14 mouse cellular contexts compared by ENCODE assay signal in genomic region chr5:131767699-131768264, GRCm38 (mm10).
DNase-seq lines count a peak whose midpoint lies in the region; ATAC-seq and TF ChIP-seq lines count a peak whose summit lies in the region.
"Had no signal": no experiment of that assay in that cellular context is flagged by ENCODE, and none has a peak within 500 bp of the region (broad histone marks: within the 10 kb centered on the region; RNA-seq: fewer than 3 reads in every experiment).

No protein-coding gene starts in this region.

- no peak overlapping the region for H3K4me2 ChIP-seq in hindbrain, embryonic 11.5 days (replicated peaks; ENCODE audit: low read depth, low read length)
- H3K4me2 ChIP-seq in hindbrain, embryonic 16.5 days (ENCODE audit: low read length), result no peak overlapping the region
- H3K4me2 ChIP-seq: limb, embryonic 12.5 days had no signal

- TF ChIP-seq POLR2A in cortical plate, adult 2 months (IDR thresholded peaks at IDR 0.05; ENCODE audit: extremely low read depth, insufficient read depth, low read length), result no peak

- ATAC-seq in hindbrain, embryonic 11.5 days (ENCODE audit: low FRiP score), result no peak
- ATAC-seq in hindbrain, embryonic 16.5 days, result no peak
- ATAC-seq: inflammation-experienced regulatory T-cells, adult 6 months had no signal

- WGBS in hindbrain, embryonic 10.5 days, result 60% methylated on average over 12 of the region's 12 CpGs
- 63% methylated on average over 12 of the region's 12 CpGs for WGBS in hindbrain, embryonic 11.5 days
- 45% methylated on average over 12 of the region's 12 CpGs for WGBS in hindbrain, embryonic 16.5 days

- no peaks in the 10 kb centered on the region for H3K36me3 ChIP-seq in hindbrain, embryonic 10.5 days
- no peaks in the 10 kb centered on the region for H3K36me3 ChIP-seq in hindbrain, embryonic 11.5 days (ENCODE audit: control insufficient read depth, insufficient read depth, low read length)
- no peaks in the 10 kb centered on the region for H3K36me3 ChIP-seq in hindbrain, embryonic 16.5 days (ENCODE audit: control insufficient read depth, insufficient read depth, low read length)
- H3K36me3 ChIP-seq: limb, embryonic 12.5 days; midbrain, embryonic 10.5 days had no signal

- H3K4me1 ChIP-seq in hindbrain, embryonic 10.5 days (replicated peaks), result peaks cover 27% of the 10 kb centered on the region
- H3K4me1 ChIP-seq in hindbrain, embryonic 11.5 days (replicated peaks; ENCODE audit: control insufficient read depth, insufficient read depth, low read length), result 0 out of 2 replicates have a peak, but pooled peaks cover 2% of the 10 kb centered on the region
- H3K4me1 ChIP-seq in cortical plate, adult 2 months (ENCODE audit: control insufficient read depth, insufficient read depth, low read length), result peaks cover 4% of the 10 kb centered on the region; the same call in 1 of the 2 replicates
- H3K4me1 ChIP-seq in hindbrain, embryonic 16.5 days (ENCODE audit: control insufficient read depth, insufficient read depth, low read depth, low read length), result peaks cover 19% of the 10 kb centered on the region

- no peak overlapping the region for H3K4me3 ChIP-seq in hindbrain, embryonic 10.5 days
- H3K4me3 ChIP-seq in hindbrain, embryonic 11.5 days (ENCODE audit: low read depth, low read length), result no peak overlapping the region
- no peak overlapping the region for H3K4me3 ChIP-seq in cortical plate, adult 2 months (ENCODE audit: insufficient read depth, low read length)
- no peak overlapping the region for H3K4me3 ChIP-seq in hindbrain, embryonic 16.5 days (ENCODE audit: low read length)
- H3K4me3 ChIP-seq: gastrocnemius, adult 2 months; limb, embryonic 12.5 days; midbrain, embryonic 10.5 days had no signal

- no peak for DNase-seq in hindbrain, embryonic 10.5 days (ENCODE audit: low spot score)
- DNase-seq in hindbrain, embryonic 11.5 days (ENCODE audit: low spot score), result no peak
- DNase-seq in brain, adult 2 months (ENCODE audit: low read depth, low spot score), result peak; percentile 67
- DNase-seq in lung, adult 18-20 months, result no peak
- DNase-seq in layer of hippocampus, postnatal 14 days (ENCODE audit: low spot score in 2 of 2), result no peak
- DNase-seq: adrenal gland, adult 2 months; cerebellum, adult 2 months; gastrocnemius, adult 2 months had no signal

- peaks cover 37% of the 10 kb centered on the region for H3K27me3 ChIP-seq in hindbrain, embryonic 10.5 days (ENCODE audit: insufficient read depth, poor library complexity, severe bottlenecking)
- no peaks in the 10 kb centered on the region for H3K27me3 ChIP-seq in hindbrain, embryonic 11.5 days (ENCODE audit: control insufficient read depth, insufficient read depth, low read length)
- no peaks in the 10 kb centered on the region for H3K27me3 ChIP-seq in hindbrain, embryonic 16.5 days (replicated peaks; ENCODE audit: control insufficient read depth, insufficient read depth, low read length)

- 0 out of 2 replicates have a peak, but pooled peaks cover 4% of the 10 kb centered on the region for H3K9me3 ChIP-seq in hindbrain, embryonic 10.5 days
- H3K9me3 ChIP-seq in hindbrain, embryonic 11.5 days (ENCODE audit: control insufficient read depth, low read length), result no peaks in the 10 kb centered on the region
- no peaks in the 10 kb centered on the region for H3K9me3 ChIP-seq in hindbrain, embryonic 16.5 days (ENCODE audit: control insufficient read depth, low read length)
- H3K9me3 ChIP-seq: limb, embryonic 12.5 days had no signal

- H3K27ac ChIP-seq in hindbrain, embryonic 10.5 days, result peak overlapping the region; percentile 35; the same call in 1 of the 2 replicates
- H3K27ac ChIP-seq in hindbrain, embryonic 11.5 days (ENCODE audit: low read depth, low read length), result no peak overlapping the region
- peak overlapping the region; percentile 11 for H3K27ac ChIP-seq in cortical plate, adult 2 months (ENCODE audit: insufficient read depth, low read length)
- peak overlapping the region; percentile 36; the same call in 1 of the 2 replicates for H3K27ac ChIP-seq in hindbrain, embryonic 16.5 days (ENCODE audit: low read depth, low read length)
- H3K27ac ChIP-seq: gastrocnemius, adult 2 months; limb, embryonic 12.5 days; liver, embryonic 14.5 days; midbrain, embryonic 10.5 days had no signal

- TF ChIP-seq CTCF in cortical plate, adult 2 months (IDR thresholded peaks at IDR 0.05; ENCODE audit: extremely low read depth, insufficient read depth, low read length), result no peak

- H3K9ac ChIP-seq in hindbrain, embryonic 11.5 days (ENCODE audit: low read depth, low read length), result no peak overlapping the region
- H3K9ac ChIP-seq in hindbrain, embryonic 16.5 days (ENCODE audit: low read depth, low read length), result no peak overlapping the region; the same call in 1 of the 2 replicates
- H3K9ac ChIP-seq: limb, embryonic 12.5 days; liver, embryonic 14.5 days had no signal
